Mouse (Mus musculus) testis, adult 2 months (tissue): Measurements from ENCODE around the gene Mis18bp1. TPM values are rescaled to one million over a fixed set of nuclear protein-coding genes. Genes with fewer than 3 reads are reported as not detected.

Experiments
- H3K27ac ChIP-seq: fragments of 200-500 bp; 2 replicates; pipeline ENCODE4 v1.5.1; 2012; ENCODE audit warnings: low read depth, low read length; ENCODE audit not compliant: control insufficient read depth, insufficient read depth
- H3K27me3 ChIP-seq: fragments of 200-500 bp; 2 replicates; pipeline ENCODE4 v1.6.1; 2012; ENCODE audit warnings: mild to moderate bottlenecking, low read length, moderate library complexity; ENCODE audit not compliant: control insufficient read depth, insufficient read depth
- H3K36me3 ChIP-seq: fragments of 200-500 bp; 2 replicates; pipeline ENCODE4 v1.6.1; 2012; ENCODE audit warnings: mild to moderate bottlenecking, low read length; ENCODE audit not compliant: control insufficient read depth, insufficient read depth
- H3K4me1 ChIP-seq: fragments of 200-500 bp; 2 replicates; pipeline ENCODE4 v1.6.1; 2012; ENCODE audit warnings: low read length; ENCODE audit not compliant: control insufficient read depth, insufficient read depth
- H3K4me3 ChIP-seq: fragments of 200-500 bp; 2 replicates; pipeline ENCODE4 v1.5.1; 2012; ENCODE audit warnings: low read depth, mild to moderate bottlenecking, low read length, moderate library complexity, mixed read lengths; ENCODE audit not compliant: control insufficient read depth
- CTCF ChIP-seq: fragments of 200-500 bp; IDR thresholded peaks from 2 replicates; pipeline ENCODE4 v1.5.1; 2012; ENCODE audit warnings: low read depth, mild to moderate bottlenecking, inconsistent platforms, low read length, moderate library complexity; ENCODE audit not compliant: control insufficient read depth, insufficient read depth, insufficient replicate concordance
- POLR2A ChIP-seq: fragments of 200-500 bp; IDR thresholded peaks from 2 replicates; pipeline ENCODE4 v1.6.1; 2012; ENCODE audit warnings: low read depth, mild to moderate bottlenecking, inconsistent platforms, low read length, moderate library complexity; ENCODE audit not compliant: control insufficient read depth
- polyA plus RNA-seq: library from polyadenylated mRNA; depleted of rRNA; stranded (reverse); fragments of >200 nt; gene quantifications from 2 replicates; pipeline ENCODE4 v1.2.3, GENCODE M21; 2012; rRNA removed

Gene Mis18bp1
- polyA plus RNA-seq, result 1.1 and 2.1 TPM in 2 replicates

DNA sequence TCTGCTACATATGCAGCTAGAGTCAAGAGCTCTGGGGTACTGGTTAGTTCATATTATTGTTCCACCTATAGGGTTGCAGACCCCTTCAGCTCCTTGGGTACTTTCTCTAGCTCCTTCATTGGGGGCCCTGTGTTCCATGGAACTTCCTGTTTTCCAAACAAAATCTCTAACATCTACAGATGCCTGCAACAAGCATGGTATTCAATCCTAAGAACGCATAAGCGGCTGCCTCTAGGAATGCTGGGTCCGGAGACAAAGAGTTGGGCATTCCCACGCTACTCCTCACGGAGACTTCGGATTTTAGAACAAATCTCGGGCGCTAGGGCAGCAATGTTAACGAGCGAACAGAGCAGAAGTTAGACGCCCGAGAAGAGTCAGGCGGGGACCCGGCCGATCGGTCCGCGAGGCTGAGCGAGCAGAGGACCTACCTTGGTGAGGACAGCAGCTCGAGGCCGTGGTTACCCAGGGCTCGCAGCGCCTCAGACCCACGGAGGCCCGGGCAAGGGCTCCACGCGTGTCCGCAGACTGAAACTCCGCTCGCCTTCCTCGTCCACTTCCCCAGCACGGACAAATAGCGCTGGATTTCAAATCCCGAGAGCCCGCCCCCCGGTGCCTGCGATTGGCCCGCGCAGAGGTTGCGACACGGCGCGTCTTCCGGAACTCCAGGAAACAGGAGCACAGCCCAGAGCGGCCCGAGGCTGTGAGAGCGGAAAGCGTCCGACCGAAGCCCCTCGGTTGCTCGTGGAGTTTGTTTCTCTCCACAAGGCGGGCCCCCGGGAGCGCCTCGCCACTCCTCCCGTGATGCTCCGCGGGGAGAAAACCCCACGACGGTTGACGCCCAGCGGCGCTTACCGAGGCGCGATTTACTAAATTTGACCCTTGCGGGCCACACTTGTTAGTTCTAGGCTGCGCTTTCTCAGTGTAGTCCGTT lies at the start of gene Mis18bp1:
Gene Mis18bp1, minus strand, starts transcription at position 584 of the 931 bp plus-strand sequence.
- peak within 1 kb of the TSS; percentile 98 for H3K27ac ChIP-seq
- TF ChIP-seq CTCF, result no peak
- no peak for TF ChIP-seq POLR2A
- peak within 1 kb of the TSS; percentile 92 for H3K4me3 ChIP-seq
- no peaks in the 10 kb centered on the region for H3K27me3 ChIP-seq
- no peaks in the 10 kb centered on the region for H3K36me3 ChIP-seq
- peaks cover 4% of the 10 kb centered on the region for H3K4me1 ChIP-seq

DNA sequence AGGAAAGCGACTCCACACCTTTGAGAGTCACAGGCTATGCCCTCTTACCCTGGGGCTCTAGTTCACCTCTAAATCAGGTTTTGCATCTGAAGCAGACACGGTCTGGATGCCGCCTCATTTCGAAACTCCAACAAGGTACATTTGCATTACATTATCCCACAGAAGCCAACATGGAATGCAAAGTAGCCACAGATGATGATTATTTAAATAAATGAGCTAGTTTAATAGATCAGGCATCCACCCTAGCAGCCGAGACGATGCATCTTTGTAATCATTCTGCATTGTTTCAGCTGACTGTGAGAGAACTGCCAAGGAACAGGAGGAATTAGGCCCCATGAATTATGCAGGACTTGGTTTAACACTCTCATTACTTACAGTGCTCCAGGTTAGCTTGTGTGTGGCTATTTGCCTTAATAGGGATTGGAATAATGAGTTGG lies 44.0 kb upstream of the Mis18bp1 start:
- Histone ChIP-seq H3K4me3 (no peak overlapping the region), H3K27ac (no peak overlapping the region), H3K27me3 (no peaks in the 10 kb centered on the region), H3K4me1 (no peaks in the 10 kb centered on the region), H3K36me3 (no peaks in the 10 kb centered on the region)
- TF ChIP-seq POLR2A (no peak), CTCF (no peak)

DNA sequence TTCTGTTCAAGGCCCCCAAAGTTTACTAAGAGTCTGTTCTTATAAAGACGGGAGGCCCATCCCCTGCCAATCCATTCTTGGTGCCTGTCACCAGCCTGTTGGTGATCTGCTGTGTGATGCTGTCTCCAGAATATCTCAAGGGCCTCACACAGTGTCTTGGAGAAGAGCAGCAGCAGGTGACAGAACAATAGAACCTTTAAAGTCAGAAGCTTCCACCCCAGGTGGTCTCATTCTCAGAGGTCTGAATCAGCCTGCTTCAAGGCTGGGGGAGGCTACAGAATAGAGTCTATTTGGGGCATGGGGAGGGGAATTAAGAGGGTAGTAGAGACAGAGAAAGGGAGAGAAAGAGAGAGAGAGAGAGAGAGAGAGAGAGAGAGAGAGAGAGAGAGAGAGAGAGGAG lies 34.0 kb upstream of the Mis18bp1 start:
- no peaks in the 10 kb centered on the region for H3K36me3 ChIP-seq
- no peaks in the 10 kb centered on the region for H3K27me3 ChIP-seq
- TF ChIP-seq POLR2A (no peak), CTCF (no peak)
- H3K27ac ChIP-seq, result peak overlapping the region; percentile 42; the same call in 1 of the 2 replicates
- H3K4me1 ChIP-seq, result no peaks in the 10 kb centered on the region; the same call in 1 of the 2 replicates
- peak overlapping the region; percentile 78 for H3K4me3 ChIP-seq

DNA sequence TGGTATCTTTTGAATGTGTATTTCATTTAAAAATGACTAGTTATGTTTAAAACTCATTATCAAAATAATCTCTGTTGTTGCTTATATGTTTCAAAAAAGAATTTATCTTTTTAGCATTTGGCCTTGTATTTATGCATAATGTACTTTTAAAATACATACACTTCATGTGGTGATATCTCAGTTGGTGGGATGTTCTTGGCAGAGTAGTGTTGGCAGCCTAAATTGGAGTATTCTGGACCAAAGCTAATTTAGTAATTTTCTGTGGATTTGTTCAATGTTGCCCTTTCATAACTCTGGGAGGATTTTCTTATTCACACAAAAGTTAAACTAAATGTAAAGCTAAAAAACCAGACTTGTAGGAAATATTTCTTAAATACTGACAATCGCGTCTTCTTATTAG lies 29.4 kb upstream of the Mis18bp1 start:
- no peak overlapping the region for H3K4me3 ChIP-seq
- H3K4me1 ChIP-seq, result no peaks in the 10 kb centered on the region
- TF ChIP-seq CTCF (no peak), POLR2A (no peak)
- no peaks in the 10 kb centered on the region for H3K27me3 ChIP-seq
- no peaks in the 10 kb centered on the region for H3K36me3 ChIP-seq
- H3K27ac ChIP-seq, result no peak overlapping the region

DNA sequence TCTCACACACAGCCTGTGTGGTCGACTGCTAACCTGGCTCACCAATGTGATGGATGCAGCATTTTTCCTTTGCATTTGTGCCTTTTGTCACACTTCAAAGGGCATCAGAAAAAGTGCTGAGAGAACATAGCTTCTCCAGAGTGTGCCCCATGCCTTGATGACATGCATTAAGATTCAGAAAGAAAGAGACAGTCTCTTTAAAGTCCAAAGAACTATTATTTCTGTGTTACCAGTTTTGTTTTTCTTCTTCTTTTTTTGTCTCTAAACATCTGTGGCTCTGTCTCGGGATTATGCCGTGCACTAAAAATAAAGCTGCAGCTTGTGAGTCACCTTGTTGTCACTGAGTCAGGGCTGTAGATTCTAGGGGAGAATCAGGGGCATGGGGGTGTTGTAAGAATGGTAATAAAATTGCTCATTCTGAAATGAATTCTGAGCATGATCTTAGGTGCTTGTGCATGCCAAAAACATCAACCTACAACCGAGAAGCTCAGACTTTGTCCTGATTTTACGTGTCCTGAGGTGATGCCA lies 21.7 kb upstream of the Mis18bp1 start:
- no peak overlapping the region for H3K27ac ChIP-seq
- TF ChIP-seq CTCF (no peak), POLR2A (no peak)
- no peak overlapping the region for H3K4me3 ChIP-seq
- no peaks in the 10 kb centered on the region for H3K4me1 ChIP-seq
- H3K27me3 ChIP-seq, result no peaks in the 10 kb centered on the region
- no peaks in the 10 kb centered on the region for H3K36me3 ChIP-seq

DNA sequence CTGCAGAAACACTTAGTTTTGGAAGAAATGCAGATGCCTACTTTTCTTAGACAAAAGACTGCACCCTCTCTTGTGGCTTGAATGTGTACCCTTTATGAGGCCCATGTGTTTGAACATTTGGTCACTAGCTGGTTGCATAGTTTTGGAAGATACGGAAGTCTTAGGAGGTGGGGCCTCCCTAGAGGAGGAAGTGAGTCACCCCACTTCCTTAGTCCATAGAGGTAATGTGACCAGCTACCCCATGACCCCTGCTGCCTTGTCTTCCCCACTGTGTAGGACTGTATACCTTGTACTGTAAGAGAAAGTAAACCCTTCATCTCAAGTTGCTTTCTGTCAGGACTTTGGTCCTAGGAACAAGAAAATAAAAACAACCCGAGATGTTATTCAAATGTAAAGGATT lies 16.8 kb upstream of the Mis18bp1 start:
- Histone ChIP-seq H3K27me3 (no peaks in the 10 kb centered on the region), H3K27ac (no peak overlapping the region), H3K36me3 (no peaks in the 10 kb centered on the region), H3K4me1 (no peaks in the 10 kb centered on the region), H3K4me3 (no peak overlapping the region)
- TF ChIP-seq CTCF (no peak), POLR2A (no peak)

DNA sequence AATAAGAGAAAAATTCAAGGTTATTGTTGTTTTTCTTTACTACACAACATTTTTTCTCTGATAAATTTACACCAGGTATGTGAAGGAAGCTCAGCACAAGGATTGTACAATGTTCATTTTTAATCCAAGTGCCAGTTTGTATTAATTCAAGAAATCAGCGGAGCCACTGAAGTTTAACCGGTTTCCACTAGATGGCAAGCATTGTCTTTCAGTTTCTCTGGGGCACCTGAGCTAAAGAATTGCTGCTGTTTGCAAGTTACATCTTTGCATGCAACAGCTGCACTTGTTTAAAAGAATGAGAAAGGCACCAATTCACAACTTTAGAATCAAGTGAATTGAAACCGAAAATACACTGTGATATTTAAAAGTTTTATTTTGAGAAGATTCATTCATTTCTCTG lies 15.0 kb upstream of the Mis18bp1 start:
- Histone ChIP-seq H3K4me1 (no peaks in the 10 kb centered on the region), H3K27ac (no peak overlapping the region), H3K36me3 (no peaks in the 10 kb centered on the region), H3K27me3 (no peaks in the 10 kb centered on the region), H3K4me3 (no peak overlapping the region)
- TF ChIP-seq CTCF (no peak), POLR2A (no peak)
